Mouse (Mus musculus) c-Kit-positive CD71-positive TER-119-positive erythroid progenitor cells, embryonic 14.5 days (primary cell): ENCODE measurements at regions not wholly inside any gene's neighbourhood (a gene's known extent, or its start where the extent isn't known, plus 50 kb on each side); places are given as distances from the start of the nearest gene placed in this dataset.

Experiments used
- DNase-seq: peaks from one replicate; pipeline ENCODE4 v3.0.0-alpha.2; 2013; ENCODE audit warnings: low spot score

GRCm38 (mm10) chr3:130977921-130978700, 132.2 kb upstream of the Lef1 start:
- no peak for DNase-seq

- DNase-seq: no peak
Observed at GRCm38 (mm10) chr3:130976206-130976605, 134.1 kb upstream of the Lef1 start.

GRCm38 (mm10) chr3:130975291-130975690, 135.0 kb upstream of the Lef1 start:
- no peak for DNase-seq

- DNase-seq: no peak
Observed at GRCm38 (mm10) chr3:130972126-130972525, 138.1 kb upstream of the Lef1 start.

- DNase-seq: no peak
Observed at GRCm38 (mm10) chr3:130965275-130965674, 145.0 kb upstream of the Lef1 start.

- DNase-seq: no peak
Observed at GRCm38 (mm10) chr3:130964088-130964487, 146.2 kb upstream of the Lef1 start.

GRCm38 (mm10) chr3:130963625-130964024, 146.6 kb upstream of the Lef1 start:
- DNase-seq: no peak

- DNase-seq: no peak
Observed at GRCm38 (mm10) chr3:130962701-130963472, 147.4 kb upstream of the Lef1 start.

GRCm38 (mm10) chr3:130962151-130962633, 148.1 kb upstream of the Lef1 start:
- DNase-seq: no peak

GRCm38 (mm10) chr3:130961704-130962103, 148.6 kb upstream of the Lef1 start:
- no peak for DNase-seq

GRCm38 (mm10) chr3:130955958-130956357, 154.3 kb upstream of the Lef1 start:
- no peak for DNase-seq

- no peak for DNase-seq
Observed at GRCm38 (mm10) chr3:130951381-130951780, 158.9 kb upstream of the Lef1 start.

GRCm38 (mm10) chr3:130950872-130951271, 159.4 kb upstream of the Lef1 start:
- DNase-seq: no peak

- no peak for DNase-seq
Observed at GRCm38 (mm10) chr3:130947880-130948279, 162.4 kb upstream of the Lef1 start.

- DNase-seq: no peak
Observed at GRCm38 (mm10) chr3:130947277-130947606, 163.0 kb upstream of the Lef1 start.

GRCm38 (mm10) chr3:130946576-130947276, 163.5 kb upstream of the Lef1 start:
- DNase-seq: no peak

GRCm38 (mm10) chr3:130945861-130946449, 164.3 kb upstream of the Lef1 start:
- DNase-seq: no peak

- DNase-seq: no peak
Observed at GRCm38 (mm10) chr3:130945396-130945795, 164.9 kb upstream of the Lef1 start.

GRCm38 (mm10) chr3:130944241-130944640, 166.0 kb upstream of the Lef1 start:
- no peak for DNase-seq

- DNase-seq: no peak
Observed at GRCm38 (mm10) chr3:130942947-130943630, 167.2 kb upstream of the Lef1 start.

- no peak for DNase-seq
Observed at GRCm38 (mm10) chr3:130940302-130940867, 169.9 kb upstream of the Lef1 start.
